Mouse (Mus musculus): ENCODE measurements at regions not wholly inside any gene's neighbourhood (a gene's known extent, or its start where the extent isn't known, plus 50 kb on each side); places are given as distances from the start of the nearest gene placed in this dataset.
"Not testable (repeated sequence)": the region's sequence is repeated elsewhere in the genome, so short reads cannot be mapped to it uniquely, and the experiment has no call there.

- DNase-seq: no peak
Observed at GRCm38 (mm10) chr8:35020480-35020879, 745.1 kb upstream of the Gm19410 start.

GRCm38 (mm10) chr8:35022649-35023048 is 742.9 kb upstream of the Gm19410 start:
- no peak for DNase-seq

GRCm38 (mm10) chr8:35047798-35048197 is 717.8 kb upstream of the Gm19410 start:
- no peak for DNase-seq

GRCm38 (mm10) chr8:35053444-35053843 is 712.1 kb upstream of the Gm19410 start:
- DNase-seq: no peak

- DNase-seq: no peak
Observed at GRCm38 (mm10) chr8:35061048-35061447, 704.5 kb upstream of the Gm19410 start.

GRCm38 (mm10) chr8:35068228-35068627 is 697.4 kb upstream of the Gm19410 start:
- DNase-seq: no peak

- DNase-seq: no peak
Observed at GRCm38 (mm10) chr8:35070246-35070989, 695.2 kb upstream of the Gm19410 start.

GRCm38 (mm10) chr8:35075971-35076370 is 689.6 kb upstream of the Gm19410 start:
- no peak for DNase-seq

GRCm38 (mm10) chr8:35083161-35083560 is 682.4 kb upstream of the Gm19410 start:
- DNase-seq: no peak

GRCm38 (mm10) chr8:35087070-35087469 is 678.5 kb upstream of the Gm19410 start:
- DNase-seq: no peak

- DNase-seq: no peak
Observed at GRCm38 (mm10) chr8:35088380-35089244, 677.0 kb upstream of the Gm19410 start.

GRCm38 (mm10) chr8:35089519-35089918 is 676.1 kb upstream of the Gm19410 start:
- DNase-seq: no peak

GRCm38 (mm10) chr8:35101701-35102100 is 663.9 kb upstream of the Gm19410 start:
- DNase-seq: no peak

- DNase-seq: not testable (repeated sequence)
Observed at GRCm38 (mm10) chr8:35102102-35102501, 663.5 kb upstream of the Gm19410 start.

- not testable (repeated sequence) for DNase-seq
Observed at GRCm38 (mm10) chr8:35104465-35104876, 661.1 kb upstream of the Gm19410 start.

- DNase-seq: no peak
Observed at GRCm38 (mm10) chr8:35109506-35110217, 655.9 kb upstream of the Gm19410 start.

- no peak for DNase-seq
Observed at GRCm38 (mm10) chr8:35110286-35110685, 655.3 kb upstream of the Gm19410 start.

GRCm38 (mm10) chr8:35111130-35111529 is 654.5 kb upstream of the Gm19410 start:
- DNase-seq: no peak

GRCm38 (mm10) chr8:35112591-35113265 is 652.9 kb upstream of the Gm19410 start:
- no peak for DNase-seq

- no peak for DNase-seq
Observed at GRCm38 (mm10) chr8:35114031-35114430, 651.6 kb upstream of the Gm19410 start.

- peak; percentile 5 for DNase-seq
Observed at GRCm38 (mm10) chr8:35120612-35121011, 645.0 kb upstream of the Gm19410 start.

- DNase-seq: no peak
Observed at GRCm38 (mm10) chr8:35121084-35121483, 644.5 kb upstream of the Gm19410 start.

GRCm38 (mm10) chr8:35123196-35123621 is 642.4 kb upstream of the Gm19410 start:
- DNase-seq: peak; percentile 35
